Mouse (Mus musculus) layer of hippocampus, postnatal 36 days (tissue): Measurements from ENCODE around the gene Sspo. TPM values are rescaled to one million over a fixed set of nuclear protein-coding genes. Genes with fewer than 3 reads are reported as not detected.
A peak's percentile ranks its signal among the peaks of the same experiment; 100 is the strongest.
"Not testable (repeated sequence)": the region's sequence is repeated elsewhere in the genome, so short reads cannot be mapped to it uniquely, and the experiment has no call there.

Source experiments
- DNase-seq, 2 experiments: peaks; one replicate each; pipeline ENCODE4 v3.0.0; 2022
- total RNA-seq, 2 experiments: library from RNA; stranded (reverse); gene quantifications; 2 replicates each; pipeline ENCODE4 v1.2.3; 2021

The Sspo gene
- total RNA-seq, 2 experiments from 2014 or later: 1.4 to 2.8 TPM

DNA sequence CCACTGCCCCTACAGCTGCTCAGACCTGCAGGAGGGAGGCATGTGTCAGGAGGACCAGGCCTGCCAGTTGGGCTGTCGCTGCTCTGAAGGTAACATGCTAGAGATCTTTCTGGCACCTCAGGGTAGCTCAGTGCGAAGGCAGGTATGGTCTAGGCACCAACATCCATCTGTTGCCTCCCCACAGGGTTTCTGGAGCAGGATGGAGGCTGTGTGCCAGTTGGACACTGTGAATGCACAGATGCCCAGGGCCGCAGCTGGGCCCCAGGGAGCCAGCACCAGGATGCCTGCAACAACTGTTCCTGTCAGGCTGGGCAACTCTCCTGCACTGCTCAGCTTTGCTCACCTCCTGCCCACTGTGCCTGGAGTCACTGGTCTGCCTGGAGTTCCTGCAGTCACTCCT is 41.7 kb downstream of the Sspo start:
- DNase-seq: no peak

DNA sequence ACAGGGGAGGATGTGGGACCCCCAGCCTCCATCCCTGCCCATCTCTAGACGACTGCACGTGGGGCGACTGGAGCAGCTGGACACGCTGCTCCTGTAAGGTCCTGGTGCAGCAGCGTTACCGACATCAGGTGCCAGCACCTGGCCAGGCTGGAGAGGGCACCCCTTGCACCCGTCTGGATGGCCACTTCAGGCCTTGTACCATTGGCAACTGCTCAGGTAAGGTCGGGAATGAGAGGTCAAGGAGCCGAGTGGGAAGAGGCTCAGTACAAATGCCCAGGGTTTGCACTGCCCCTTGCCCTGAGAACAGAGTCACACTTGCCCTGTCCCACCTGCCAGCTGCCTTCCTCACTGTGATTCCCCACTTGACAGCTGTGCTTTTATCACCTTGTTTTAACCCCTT is 43.3 kb downstream of the Sspo start:
- no peak for DNase-seq

DNA sequence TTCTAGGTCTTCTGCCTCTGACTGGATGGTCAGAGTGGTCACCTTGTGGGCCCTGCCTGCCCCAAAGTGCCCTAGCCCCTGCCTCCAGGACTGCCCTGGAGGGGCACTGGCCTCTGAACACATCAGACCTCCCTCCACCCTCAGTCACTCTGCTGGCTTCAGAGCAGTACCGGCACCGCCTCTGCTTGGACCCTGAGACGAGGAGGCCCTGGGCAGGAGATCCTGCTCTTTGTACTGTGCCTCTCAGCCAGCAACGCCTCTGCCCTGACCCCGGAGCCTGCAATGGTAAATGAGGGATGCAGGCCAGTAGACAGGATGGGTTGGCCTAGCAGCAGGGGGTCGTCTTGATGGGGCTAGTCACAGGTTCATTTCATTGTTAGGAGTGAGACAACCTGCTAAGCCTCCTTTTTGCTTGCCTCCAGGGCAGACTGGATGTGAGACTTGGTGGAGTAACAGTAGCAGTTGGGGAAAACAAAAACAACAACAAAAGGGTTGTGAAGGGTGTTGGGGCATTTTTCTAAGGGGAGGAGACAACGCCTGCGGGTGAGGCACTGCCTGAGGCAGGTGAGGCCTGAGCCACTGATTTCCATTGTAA is 45.2 kb downstream of the Sspo start:
- DNase-seq: no peak

DNA sequence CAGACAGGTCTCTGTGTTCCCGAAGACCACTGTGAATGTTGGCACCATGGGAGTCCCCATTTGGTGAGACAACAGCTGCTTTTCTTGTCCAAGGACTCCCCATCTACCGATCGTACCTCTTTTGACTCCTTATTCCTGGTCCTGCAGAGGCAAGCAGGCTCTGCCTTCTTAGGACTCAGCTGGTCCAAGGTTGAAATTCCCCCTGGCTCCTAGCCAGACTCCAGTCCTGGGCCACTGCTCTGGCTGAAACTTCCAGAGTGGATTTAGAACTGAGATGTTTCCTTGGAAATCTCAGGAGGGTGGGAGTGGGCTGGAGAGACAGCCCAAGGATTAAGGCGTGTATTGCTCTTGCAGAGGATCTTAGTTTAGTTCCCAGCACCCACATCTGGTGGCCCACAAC is 49.5 kb downstream of the Sspo start:
- no peak for DNase-seq

DNA sequence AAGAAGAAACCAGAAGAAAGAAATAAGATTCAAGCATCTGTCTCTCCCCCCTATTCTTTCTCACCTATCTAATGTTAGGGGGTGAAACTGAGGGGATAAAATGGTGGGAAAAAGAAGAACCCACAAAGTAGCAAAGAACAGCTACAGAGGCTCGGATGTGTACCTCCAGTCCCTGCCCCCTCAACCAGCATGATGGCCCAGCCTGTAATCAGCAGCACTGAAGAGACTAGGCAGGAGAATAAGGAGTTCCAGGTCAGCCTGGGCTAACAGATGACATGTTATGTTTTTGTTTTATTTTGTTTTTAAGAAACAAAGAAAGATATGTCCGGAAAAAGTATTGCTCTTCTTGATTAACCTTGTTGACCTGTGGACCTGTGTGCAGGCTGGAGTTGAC is 55.8 kb downstream of the Sspo start:
- DNase-seq: no peak

DNA sequence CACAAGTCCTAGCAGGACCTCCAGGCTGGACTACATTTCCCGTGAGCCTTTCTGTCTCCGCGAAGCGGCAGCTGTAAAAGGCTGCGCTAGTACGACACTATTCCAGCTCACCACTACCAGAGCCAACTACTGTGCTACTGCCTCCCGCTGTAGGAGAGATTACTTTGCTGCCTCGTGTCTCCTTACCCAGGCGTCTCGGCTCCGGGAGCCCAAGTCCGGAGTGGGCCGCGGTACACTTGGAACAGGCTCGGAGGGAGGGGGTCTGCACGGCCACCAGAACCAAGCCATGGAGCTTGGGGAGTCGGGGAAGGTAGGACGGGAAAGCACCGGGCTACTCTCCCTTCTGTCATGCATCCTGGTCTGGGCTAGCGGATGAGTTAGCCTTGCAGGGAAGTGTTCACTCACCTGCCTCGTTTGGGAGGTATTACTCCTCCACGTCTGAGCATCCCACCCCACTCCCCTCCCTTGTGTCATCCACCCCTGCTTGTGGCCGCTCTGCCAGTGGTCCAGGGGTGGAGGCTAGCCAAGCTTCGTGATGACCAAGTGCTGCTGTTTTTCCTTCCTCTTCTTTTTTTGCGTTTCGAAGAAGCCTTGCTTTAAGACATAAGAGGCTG is 56.3 kb downstream of the Sspo start:
- DNase-seq: peak; percentile 77 to 78

DNA sequence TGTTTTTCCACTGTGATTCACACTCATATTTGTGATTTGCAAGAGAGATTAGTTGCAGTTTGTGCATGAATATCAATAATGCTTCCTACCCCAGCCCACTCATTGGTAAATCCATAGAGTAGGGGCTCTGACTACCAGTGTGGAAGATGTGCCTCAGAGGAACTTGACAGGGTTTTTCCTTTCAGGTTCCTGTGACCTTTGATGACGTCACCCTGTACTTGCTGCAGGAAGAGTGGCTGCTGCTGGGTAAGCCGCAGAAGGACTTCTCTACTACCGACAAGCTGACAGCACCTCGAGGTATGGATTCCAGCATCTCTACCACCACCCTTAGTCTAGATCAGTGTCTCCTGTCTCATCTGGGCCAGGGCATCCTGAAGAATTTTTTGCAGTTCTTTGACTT is 60.1 kb downstream of the Sspo start:
- DNase-seq: no peak

DNA sequence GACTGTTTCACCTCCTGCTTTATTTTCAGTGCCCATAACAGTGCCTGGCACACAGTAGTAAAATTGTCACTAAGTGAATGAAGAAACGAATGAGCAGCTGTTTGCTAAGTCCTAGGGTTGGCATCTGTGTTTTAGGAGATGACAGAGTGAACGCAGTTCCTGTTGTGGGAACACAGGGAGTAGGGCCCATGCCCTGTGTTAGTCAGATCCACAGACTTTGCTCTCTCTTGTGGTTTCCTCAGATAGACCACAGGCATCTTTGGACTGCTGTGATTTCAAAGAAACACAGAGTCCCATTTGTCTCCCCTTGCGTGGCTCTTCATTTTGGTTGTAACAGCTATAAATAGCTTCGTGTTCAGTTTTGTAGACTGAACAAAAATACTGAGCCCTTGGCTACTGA is 62.4 kb downstream of the Sspo start:
- no peak for DNase-seq

DNA sequence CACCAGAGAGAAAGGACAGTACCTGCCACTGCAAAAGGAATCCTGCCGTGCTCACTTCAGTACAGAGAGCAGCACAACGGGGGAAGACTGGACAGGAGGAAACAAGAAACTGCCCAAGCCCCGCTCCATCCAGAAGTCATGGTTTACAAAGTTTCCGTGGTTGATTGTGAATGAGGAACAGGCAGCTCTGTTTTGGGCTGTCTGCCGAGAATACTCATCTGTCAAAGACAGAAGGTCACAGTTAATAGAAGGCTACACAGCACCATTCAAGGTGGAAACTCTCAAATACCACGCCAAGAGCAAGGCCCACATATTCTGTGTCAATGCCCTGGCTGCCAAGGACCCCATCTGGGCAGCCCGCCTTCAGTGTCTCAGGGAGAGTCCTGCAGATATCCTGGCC is 63.8 kb downstream of the Sspo start:
- DNase-seq: no peak

DNA sequence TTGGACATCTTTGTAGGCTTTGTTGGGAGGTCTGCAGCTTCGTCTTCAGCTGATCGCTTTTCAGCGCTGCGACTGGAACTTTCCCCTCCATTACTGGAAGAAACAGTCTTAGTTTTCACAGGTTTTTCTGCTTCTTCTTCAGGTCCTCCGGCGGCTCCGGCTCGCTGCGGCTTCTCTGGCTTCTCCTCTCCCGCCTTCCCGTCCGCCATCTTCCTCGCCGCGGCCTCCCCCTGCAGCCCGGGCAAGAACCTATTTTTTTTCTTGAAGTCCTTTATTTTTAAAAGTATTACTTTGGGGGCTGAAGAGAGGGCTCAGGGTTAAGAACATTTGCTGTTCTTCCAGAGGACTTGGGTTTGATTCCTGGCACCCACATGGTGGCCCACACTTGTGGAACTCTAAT is 76.9 kb downstream of the Sspo start:
- DNase-seq: not testable (repeated sequence)

DNA sequence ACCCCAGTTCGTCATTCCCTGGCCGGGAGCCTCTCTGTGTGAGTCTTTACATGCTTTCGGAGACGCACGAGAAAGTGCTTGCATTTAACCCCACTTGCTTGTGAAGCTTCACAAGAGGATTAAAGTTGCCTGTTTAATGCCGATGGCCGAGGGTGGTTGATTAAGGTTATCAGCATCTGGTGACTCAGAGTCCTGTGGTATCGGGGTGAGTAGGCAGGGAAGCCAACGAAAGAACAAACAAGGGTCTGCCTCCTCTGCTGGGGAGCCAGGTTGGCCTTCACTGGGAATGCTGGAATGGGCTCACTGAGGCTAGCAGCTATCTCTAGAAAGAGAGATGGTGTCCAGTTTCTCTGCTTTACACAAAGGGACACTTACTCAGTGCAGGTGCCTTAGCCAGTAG is 79.9 kb downstream of the Sspo start:
- DNase-seq: no peak

DNA sequence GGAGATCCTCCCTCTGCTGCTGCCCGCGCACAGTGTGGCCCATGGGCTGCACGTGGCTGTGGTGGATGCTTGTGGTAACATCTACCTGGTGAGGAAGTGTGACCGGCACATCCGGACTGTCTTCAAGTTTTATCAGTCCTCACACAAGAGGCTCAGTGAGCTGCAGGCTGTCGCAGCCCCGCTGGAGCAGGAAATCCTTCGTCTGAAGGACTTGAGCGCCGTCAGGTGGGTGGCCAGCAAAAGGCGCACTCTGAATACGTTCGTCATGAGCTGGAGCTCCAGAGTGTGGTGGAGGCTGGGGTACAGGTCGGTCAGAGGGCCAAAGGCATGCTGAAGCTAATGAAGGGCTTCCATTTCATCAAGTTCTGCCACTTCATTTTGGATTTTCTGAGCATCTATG is 81.2 kb downstream of the Sspo start:
- no peak for DNase-seq

DNA sequence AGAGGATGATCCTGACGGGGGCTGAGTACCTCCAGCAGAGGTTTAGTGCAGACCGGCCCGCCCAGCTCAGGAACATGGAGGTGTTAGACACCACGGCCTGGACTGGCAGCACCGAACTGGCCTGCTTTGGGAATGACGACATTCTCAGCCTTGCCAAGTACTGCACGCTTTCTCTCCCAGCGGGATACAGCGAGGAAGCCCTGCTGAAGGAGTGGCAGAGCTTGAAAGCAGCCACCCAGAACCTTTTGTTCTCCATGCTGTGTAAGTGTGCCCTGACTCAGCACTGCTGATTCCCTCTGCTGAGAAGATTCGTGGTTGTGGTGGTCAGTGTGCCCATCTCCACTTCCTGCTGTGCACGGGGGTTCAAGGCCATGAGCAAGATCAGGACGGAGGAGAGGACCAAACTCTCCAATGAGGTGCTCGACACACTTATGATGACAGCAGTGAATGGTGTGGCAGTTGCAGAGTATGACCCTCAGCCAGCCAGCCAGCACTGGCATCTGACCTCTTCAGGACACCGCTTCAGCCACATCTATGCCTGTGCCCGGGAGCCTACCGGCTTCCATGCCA is 81.9 kb downstream of the Sspo start:
- DNase-seq: no peak

DNA sequence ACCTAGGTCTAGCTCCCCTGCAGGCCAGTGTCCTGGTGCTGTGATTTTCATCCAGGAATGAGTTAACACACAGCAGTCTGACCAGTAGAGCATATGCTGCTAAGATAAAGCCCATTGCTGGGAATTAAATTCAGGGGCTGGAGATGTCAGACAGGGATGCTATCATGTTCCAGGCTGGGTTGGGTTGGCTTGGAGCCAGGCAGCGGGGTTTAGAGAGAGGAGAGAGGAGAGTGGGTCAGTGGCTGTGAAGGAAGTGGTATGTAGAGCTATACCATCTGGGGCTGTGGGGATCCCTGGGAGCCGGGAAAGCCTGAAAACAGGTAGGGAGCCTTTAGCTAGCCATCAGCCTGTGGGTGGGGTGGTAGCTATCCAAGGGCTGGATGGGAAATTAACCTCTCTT is 82.8 kb downstream of the Sspo start:
- no peak for DNase-seq

DNA sequence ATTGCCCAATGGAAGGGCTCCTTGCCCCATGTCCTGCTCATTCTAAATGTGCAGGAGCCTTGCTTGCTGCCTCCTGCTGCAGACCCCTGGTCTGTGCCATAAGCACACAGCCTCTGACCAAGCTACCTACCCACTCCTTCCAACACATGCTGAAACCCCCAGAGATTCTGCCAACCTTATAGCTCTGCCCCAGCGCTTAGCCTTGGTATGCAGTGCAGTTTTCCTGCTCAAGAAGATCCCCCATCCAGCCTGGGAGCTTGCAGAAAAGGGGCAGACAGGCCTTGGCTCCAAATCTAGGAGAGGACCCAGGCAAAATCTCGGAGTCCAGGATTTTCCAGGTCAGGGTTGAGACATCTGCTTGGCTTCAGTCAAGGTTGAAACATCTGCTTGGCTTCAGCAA is 85.4 kb downstream of the Sspo start:
- DNase-seq: no peak

DNA sequence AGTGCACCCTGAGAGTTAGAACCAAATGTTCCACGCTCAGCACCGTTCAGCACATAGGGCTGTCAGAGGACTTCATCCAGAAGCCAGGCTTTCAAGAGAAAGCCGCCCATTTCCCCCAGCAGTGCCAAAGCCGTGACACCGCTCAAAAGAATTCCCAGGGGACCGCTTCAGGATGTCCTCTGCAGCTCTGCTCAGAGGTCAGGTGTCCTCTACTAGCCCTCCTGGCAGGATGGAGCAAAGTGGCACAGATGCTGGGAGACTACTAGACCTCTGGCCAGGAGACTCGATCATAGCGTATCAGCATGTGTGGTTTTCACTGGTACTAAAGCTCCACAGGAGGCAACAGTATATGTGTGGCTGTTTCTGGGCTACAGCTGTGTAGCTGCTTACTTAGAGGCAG is 86.9 kb downstream of the Sspo start:
- DNase-seq: no peak

DNA sequence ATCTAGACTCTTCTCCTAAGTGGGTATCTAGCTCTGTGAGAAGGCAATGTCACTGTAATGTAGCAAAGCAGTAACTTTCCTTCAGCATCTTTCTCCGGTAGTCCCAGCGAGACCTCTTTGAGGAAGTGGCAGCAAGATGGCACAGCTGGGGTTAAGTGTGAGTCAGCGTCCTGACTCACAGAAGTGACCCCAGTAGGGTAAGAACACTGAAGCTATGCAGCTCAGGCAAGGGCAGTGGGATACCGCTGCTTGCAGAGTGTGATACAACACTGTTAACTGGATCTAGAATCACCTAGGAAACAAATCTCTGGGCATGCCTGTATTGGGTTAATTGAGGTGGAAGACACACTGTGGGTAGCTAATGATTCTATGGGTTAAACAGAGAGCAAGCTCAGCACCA is 88.1 kb downstream of the Sspo start:
- DNase-seq: no peak

DNA sequence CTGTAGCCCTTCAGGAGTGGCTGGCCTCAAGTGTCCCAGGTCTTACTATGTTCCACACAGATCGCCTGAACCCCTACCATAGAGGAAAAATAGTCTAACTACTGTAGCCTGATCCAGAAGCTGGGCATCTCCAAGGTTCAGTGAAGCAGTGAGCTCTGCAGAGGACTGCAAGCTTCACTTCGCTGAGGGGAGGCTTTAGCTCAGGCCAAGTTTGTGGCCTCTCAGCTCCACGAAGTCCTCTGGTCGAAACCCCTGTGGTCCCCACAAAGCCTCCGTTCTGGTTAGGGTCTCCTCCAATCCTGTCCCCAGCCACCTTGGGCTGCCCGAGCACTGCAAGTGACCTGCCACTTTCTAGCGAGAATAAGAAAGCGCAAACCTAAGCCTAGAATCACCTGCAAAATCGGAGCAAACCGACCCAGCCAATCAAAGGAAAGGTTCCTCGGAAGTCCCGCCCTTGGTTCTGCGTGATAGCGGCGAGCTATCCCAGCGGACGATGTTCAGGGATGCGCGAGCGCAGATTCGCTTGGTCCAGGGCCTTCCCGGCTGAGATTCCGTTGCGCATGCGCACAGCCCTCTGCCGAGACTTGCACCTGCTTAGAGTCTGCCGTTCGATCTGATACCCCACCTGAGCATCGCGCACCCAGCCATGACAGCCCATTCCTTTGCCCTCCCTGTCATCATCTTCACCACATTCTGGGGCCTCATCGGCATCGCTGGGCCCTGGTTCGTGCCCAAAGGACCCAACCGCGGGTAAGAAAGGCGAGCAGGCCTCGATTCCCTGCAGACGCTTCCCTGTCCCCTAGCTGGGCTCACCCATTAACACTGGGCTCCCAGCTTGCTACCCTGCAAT is 89.3 kb downstream of the Sspo start, which contains the start of gene Atp6v0e2:
TSS of gene Atp6v0e2 (plus strand) at position 511 of the 850 bp plus-strand sequence.
- peak; percentile 89 to 90 for DNase-seq

DNA sequence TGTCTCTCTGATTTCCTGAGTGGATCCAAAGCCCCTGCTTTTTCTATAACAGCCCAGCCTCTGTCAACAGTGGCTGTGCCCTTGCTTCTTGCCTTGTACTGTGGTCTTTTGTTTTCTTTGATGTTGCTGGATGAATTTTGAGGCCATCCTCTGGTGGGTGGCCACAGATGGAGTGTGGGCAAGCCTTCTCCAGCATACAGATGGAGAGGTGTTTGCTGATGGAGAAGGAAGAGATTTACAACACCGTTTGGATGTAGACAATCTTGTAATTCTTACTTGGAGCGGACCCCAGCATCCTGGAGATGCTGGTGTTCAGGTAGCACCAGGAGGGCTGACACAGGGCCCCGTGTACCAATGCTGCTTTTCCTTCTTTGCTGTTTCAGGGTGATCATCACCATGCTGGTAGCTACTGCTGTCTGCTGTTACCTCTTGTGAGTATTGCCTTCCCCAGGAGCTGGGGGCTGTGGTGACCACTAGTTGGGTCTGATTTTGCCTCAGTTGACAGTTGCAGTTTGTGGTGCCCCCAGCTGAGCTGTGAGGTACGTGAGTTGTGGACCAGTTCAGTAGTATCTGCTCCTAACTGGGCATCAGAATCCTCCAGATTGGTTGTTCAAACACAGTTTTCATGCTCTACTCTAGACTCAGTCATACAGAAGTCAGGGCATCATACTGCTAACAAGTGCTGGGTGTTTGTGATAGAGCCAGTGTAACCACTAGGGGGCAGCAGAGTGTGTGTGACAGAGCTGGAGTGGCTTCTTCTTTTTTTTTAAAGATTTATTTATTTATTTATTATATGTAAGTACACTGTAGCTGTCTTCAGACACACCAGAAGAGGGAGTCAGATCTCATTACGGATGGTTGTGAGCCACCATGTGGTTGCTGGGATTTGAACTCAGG is 91.1 kb downstream of the Sspo start:
- DNase-seq: peak; percentile 51 to 61

DNA sequence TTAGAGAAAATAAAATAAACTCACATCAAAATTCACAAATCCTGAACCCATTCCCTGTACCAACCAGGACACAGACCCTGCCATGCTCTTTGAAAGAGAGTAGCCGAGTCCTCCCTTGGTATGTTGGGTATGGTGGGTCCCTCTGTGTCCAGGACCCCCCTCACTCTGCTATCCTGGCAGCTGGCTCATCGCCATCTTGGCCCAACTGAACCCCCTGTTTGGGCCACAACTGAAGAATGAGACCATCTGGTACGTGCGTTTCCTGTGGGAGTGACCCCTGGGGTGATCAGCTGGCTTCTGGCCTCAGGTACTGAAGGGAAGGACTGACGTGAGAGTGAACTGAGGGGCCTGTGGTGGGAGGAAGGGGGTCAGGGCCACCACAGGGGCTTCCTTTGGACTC is 91.8 kb downstream of the Sspo start:
- no peak for DNase-seq

DNA sequence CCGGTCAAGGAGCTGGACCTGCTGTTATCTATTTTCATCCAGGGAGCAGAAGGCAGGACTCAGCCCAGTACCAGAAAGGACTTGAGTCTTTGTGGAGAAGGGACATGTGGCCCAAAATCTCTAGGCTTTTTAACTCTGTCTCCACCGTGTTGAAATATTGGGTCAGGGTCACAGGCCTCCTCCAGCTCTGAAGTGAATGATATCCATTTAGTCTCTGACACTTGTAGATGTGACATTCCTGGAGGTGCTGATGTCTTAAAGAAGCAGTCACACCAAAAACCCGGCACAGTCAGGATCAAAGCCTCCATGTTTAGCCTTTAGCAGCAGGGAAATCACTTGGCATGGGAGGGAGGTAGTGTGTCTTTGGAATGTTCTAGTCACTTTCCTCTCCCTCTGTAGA is 92.7 kb downstream of the Sspo start:
- no peak for DNase-seq
